Mouse (Mus musculus) spleen, postnatal 4 days (tissue): ENCODE data around the gene Myh10.
A peak's percentile ranks its signal among the peaks of the same experiment; 100 is the strongest.

Experiments used
- DNase-seq, 2 experiments: peaks; one replicate each; pipeline ENCODE4 v3.0.0; 2022; ENCODE audit warnings: low spot score in 2 of 2

The Myh10 gene

GRCm38 (mm10) chr11:68859943-68860593, 168.7 kb downstream of the Myh10 start:
- DNase-seq: no peak

GRCm38 (mm10) chr11:68862260-68862659, 170.9 kb downstream of the Myh10 start:
- DNase-seq: no peak

- no peak for DNase-seq
Observed at GRCm38 (mm10) chr11:68863631-68864091, 172.3 kb downstream of the Myh10 start.

- DNase-seq: peak in 1 of 2 experiments; percentile 38
Observed at GRCm38 (mm10) chr11:68864544-68865189, 173.3 kb downstream of the Myh10 start.
